Mouse (Mus musculus) adrenal gland, postnatal 14 days (tissue): ENCODE results near the gene Btbd35f7. TPM values are rescaled to one million over a fixed set of nuclear protein-coding genes. Genes with fewer than 3 reads are reported as not detected.
"Not testable (repeated sequence)": the region's sequence is repeated elsewhere in the genome, so short reads cannot be mapped to it uniquely, and the experiment has no call there.

Experiments used
- DNase-seq: peaks from one replicate; pipeline ENCODE4 v3.0.0; 2021; ENCODE audit warnings: mixed read lengths
- long read RNA-seq, 2 experiments: library from polyadenylated mRNA; stranded (forward); transcript quantifications; one replicate each; pipeline ENCODE4 v2.0.0; 2021
- total RNA-seq: library from RNA; stranded (reverse); gene quantifications from 2 replicates; pipeline ENCODE4 v1.2.3, GENCODE M21; 2021

The Btbd35f7 gene
- not detected in 2 replicates for total RNA-seq
- long read RNA-seq, experiment 1: 0 reads
- long read RNA-seq, experiment 2: 0 reads

DNA sequence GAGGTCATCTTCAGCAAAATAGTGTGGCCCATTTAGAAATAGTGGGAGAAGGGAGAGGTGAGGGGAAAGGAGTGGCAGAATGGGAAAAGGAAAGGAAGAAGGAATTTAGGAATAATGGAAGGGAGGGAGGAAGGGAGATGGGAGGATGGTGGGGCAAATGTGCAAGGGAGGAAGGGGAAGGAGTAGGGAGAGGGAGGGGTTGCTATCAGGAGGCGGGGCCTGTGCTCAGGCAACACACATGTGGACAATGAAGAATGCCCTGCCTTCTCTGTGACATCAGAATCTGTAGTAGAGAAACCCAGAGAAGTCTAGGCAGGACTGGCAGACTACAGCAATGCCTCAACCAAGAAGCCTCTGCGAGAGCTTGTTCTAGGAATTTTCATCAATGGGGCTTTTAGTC is at the start of gene Btbd35f7:
Gene Btbd35f7, plus strand, starts transcription at position 301 of the 400 bp plus-strand sequence.
- DNase-seq: not testable (repeated sequence)

Other genes with a start within 250 kb of the Btbd35f7 start
- gene Mycs, start 199.8 kb upstream of the Btbd35f7 start, total RNA-seq: not detected in 2 replicates